Mouse (Mus musculus): ENCODE measurements at regions not wholly inside any gene's neighbourhood (a gene's known extent, or its start where the extent isn't known, plus 50 kb on each side); places are given as distances from the start of the nearest gene placed in this dataset.
"Not testable (repeated sequence)": the region's sequence is repeated elsewhere in the genome, so short reads cannot be mapped to it uniquely, and the experiment has no call there.

- H3K36me3 ChIP-seq (ENCODE audit: control insufficient read depth, insufficient read depth, low read length); H3K27me3 ChIP-seq (ENCODE audit: control insufficient read depth, insufficient read depth, low read length); DNase-seq; H3K79me2 ChIP-seq (replicated peaks; ENCODE audit: control insufficient read depth, insufficient read depth, low read length); H3K27ac ChIP-seq; H3K9ac ChIP-seq (ENCODE audit: low read depth, low read length); H3K4me1 ChIP-seq (ENCODE audit: control insufficient read depth, insufficient read depth, low read length); H3K4me3 ChIP-seq; intact Hi-C loops (cut with DNase I): not testable (repeated sequence)
- WGBS: 96% methylated on average over 2 of the region's 2 CpGs
Observed at GRCm38 (mm10) chr17:17197229-17197628, 76.0 kb downstream of the Zfp97 start.

- intact Hi-C loops (cut with DNase I): no loop called here
- no peaks in the 10 kb centered on the region for H3K79me2 ChIP-seq (replicated peaks; ENCODE audit: control insufficient read depth, insufficient read depth, low read length)
- 32% methylated on average over 2 of the region's 2 CpGs for WGBS
- DNase-seq: no peak
- H3K27ac ChIP-seq: no peak overlapping the region
- H3K4me3 ChIP-seq: no peak overlapping the region
- H3K4me1 ChIP-seq (ENCODE audit: control insufficient read depth, insufficient read depth, low read length): no peaks in the 10 kb centered on the region
- no peaks in the 10 kb centered on the region for H3K36me3 ChIP-seq (ENCODE audit: control insufficient read depth, insufficient read depth, low read length)
- H3K27me3 ChIP-seq (ENCODE audit: control insufficient read depth, insufficient read depth, low read length): no peaks in the 10 kb centered on the region
- H3K9ac ChIP-seq (ENCODE audit: low read depth, low read length): no peak overlapping the region
- no peak for TF ChIP-seq CTCF (IDR thresholded peaks at IDR 0.05)
- TF ChIP-seq POLR2A (IDR thresholded peaks at IDR 0.05; ENCODE audit: insufficient read depth, low read depth, low read length): no peak
- no peak for TF ChIP-seq EP300 (IDR thresholded peaks at IDR 0.05; ENCODE audit: insufficient read depth, low read depth, low read length)
Observed at GRCm38 (mm10) chr17:17229069-17229468, 107.9 kb downstream of the Zfp97 start.

- Histone ChIP-seq H3K4me3 (peak overlapping the region; percentile 73), H3K9ac (ENCODE audit: low read depth, low read length) (peak overlapping the region; percentile 72), H3K27ac (peak overlapping the region; percentile 73)
- DNase-seq: peak; percentile 90 to 94
- H3K79me2 ChIP-seq (replicated peaks; ENCODE audit: control insufficient read depth, insufficient read depth, low read length); H3K4me1 ChIP-seq (ENCODE audit: control insufficient read depth, insufficient read depth, low read length); H3K36me3 ChIP-seq (ENCODE audit: control insufficient read depth, insufficient read depth, low read length); H3K27me3 ChIP-seq (ENCODE audit: control insufficient read depth, insufficient read depth, low read length): not testable (repeated sequence)
- intact Hi-C loops (cut with DNase I): loop anchor here (5.0 kb wide), 1 partner anchor 138 kb away; the partner anchor contains the start of gene Riok2
- TF ChIP-seq POLR2A (IDR thresholded peaks at IDR 0.05; ENCODE audit: insufficient read depth, low read depth, low read length) (peak; percentile 71), EP300 (IDR thresholded peaks at IDR 0.05; ENCODE audit: insufficient read depth, low read depth, low read length) (0 out of 2 replicates have a peak, but pooled peaks have one; percentile 23)
- under 1% methylated on average over 22 of the region's 22 CpGs for WGBS
Observed at GRCm38 (mm10) chr17:17234329-17235185, 113.3 kb downstream of the Zfp97 start.

- H3K4me1 ChIP-seq (ENCODE audit: control insufficient read depth, insufficient read depth, low read length); H3K36me3 ChIP-seq (ENCODE audit: control insufficient read depth, insufficient read depth, low read length); H3K79me2 ChIP-seq (replicated peaks; ENCODE audit: control insufficient read depth, insufficient read depth, low read length); intact Hi-C loops (cut with DNase I); DNase-seq; H3K27me3 ChIP-seq (ENCODE audit: control insufficient read depth, insufficient read depth, low read length): not testable (repeated sequence)
- H3K27ac ChIP-seq: peak overlapping the region; percentile 73
- peak overlapping the region; percentile 72 for H3K9ac ChIP-seq (ENCODE audit: low read depth, low read length)
- WGBS: 0% methylated on average over 5 of the region's 5 CpGs
- H3K4me3 ChIP-seq: peak overlapping the region; percentile 73
Observed at GRCm38 (mm10) chr17:17235186-17235482, 113.9 kb downstream of the Zfp97 start.
